Mouse (Mus musculus): Measurements from ENCODE around the gene Cobl. TPM values are rescaled to one million over a fixed set of nuclear protein-coding genes. Genes with fewer than 3 reads are reported as not detected.

Gene Cobl
- polyA plus RNA-seq, 1 experiment from 2014 or later = 5.5 TPM

- 92% methylated on average over 7 of the region's 7 CpGs for WGBS
- no peak for ATAC-seq (ENCODE audit: low FRiP score, low TSS enrichment)
These were observed 47.9 kb downstream of the Cobl start for GRCm38 (mm10) chr11:12416899-12417298.

DNA sequence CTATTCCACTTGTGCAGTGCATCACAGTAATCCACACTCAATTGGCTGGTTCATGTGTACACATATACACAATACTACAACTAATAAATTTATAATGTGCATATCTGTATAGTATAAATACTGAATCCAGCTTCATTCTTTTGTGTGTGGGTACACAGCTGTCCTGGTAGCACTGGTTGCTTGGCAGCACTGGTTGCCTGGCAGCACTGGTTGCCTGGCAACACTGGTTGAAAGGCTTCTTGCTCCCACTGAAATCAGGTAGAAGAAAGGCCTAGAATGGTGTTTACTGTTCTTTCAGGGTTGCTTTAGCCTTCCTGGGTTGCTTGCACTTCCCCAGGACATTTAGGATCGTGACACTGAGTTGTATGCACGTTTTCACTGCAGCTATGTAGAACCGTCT lies 49.4 kb downstream of the Cobl start:
- 81% methylated on average over 3 of the region's 3 CpGs for WGBS
- Histone ChIP-seq H3K36me3 (ENCODE audit: control insufficient read depth, insufficient read depth, low read length) (no peaks in the 10 kb centered on the region), H3K4me2 (replicated peaks; ENCODE audit: low read depth, low read length) (no peak overlapping the region), H3K9ac (ENCODE audit: low read depth, low read length) (no peak overlapping the region), H3K27me3 (ENCODE audit: control insufficient read depth, insufficient read depth, low read length) (no peaks in the 10 kb centered on the region), H3K4me3 (ENCODE audit: low read length) (no peak overlapping the region), H3K9me3 (ENCODE audit: control insufficient read depth, low read length) (no peaks in the 10 kb centered on the region), H3K27ac (ENCODE audit: low read depth, low read length) (no peak overlapping the region), H3K4me1 (ENCODE audit: control insufficient read depth, insufficient read depth, low read length) (no peaks in the 10 kb centered on the region)
- ATAC-seq (ENCODE audit: low FRiP score, low TSS enrichment) = no peak

More at GRCm38 (mm10) chr11:12416899-12417298, 47.9 kb downstream of the Cobl start:
- H3K4me2 ChIP-seq (replicated peaks; ENCODE audit: low read depth, low read length) = no peak overlapping the region
- no peak overlapping the region for H3K9ac ChIP-seq (ENCODE audit: low read depth, low read length)
- no peak overlapping the region for H3K4me3 ChIP-seq (ENCODE audit: low read length)
- H3K4me1 ChIP-seq (ENCODE audit: control insufficient read depth, insufficient read depth, low read length) = no peaks in the 10 kb centered on the region
- H3K27me3 ChIP-seq (ENCODE audit: control insufficient read depth, insufficient read depth, low read length) = no peaks in the 10 kb centered on the region
- H3K27ac ChIP-seq (ENCODE audit: low read depth, low read length) = no peak overlapping the region
- H3K9me3 ChIP-seq (ENCODE audit: control insufficient read depth, low read length) = no peaks in the 10 kb centered on the region
- no peaks in the 10 kb centered on the region for H3K36me3 ChIP-seq (ENCODE audit: control insufficient read depth, insufficient read depth, low read length)

DNA sequence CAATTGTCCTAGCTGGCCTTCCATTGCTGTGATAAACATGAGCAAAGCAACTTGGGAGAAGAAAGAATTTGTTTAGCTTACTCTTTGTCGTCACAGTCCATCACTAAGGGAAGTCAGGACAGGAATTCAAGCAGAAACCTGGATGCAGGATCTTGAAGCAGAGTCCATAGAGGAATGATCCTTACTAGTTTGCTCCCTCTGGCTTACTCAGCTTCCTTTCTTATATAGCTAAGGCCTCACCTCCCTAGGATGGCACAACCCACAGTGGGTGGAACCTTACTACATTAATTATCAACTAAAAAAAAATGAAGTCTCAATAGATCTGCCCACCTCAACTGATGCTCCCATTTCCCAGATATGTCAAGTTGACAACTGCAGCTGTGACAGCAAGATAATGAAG lies 52.8 kb downstream of the Cobl start:
- ATAC-seq (ENCODE audit: low FRiP score, low TSS enrichment) = no peak
- Histone ChIP-seq H3K9me3 (ENCODE audit: control insufficient read depth, low read length) (no peaks in the 10 kb centered on the region), H3K4me1 (ENCODE audit: control insufficient read depth, insufficient read depth, low read length) (no peaks in the 10 kb centered on the region), H3K27me3 (ENCODE audit: control insufficient read depth, insufficient read depth, low read length) (no peaks in the 10 kb centered on the region), H3K9ac (ENCODE audit: low read depth, low read length) (no peak overlapping the region), H3K27ac (ENCODE audit: low read depth, low read length) (no peak overlapping the region), H3K4me2 (replicated peaks; ENCODE audit: low read depth, low read length) (no peak overlapping the region), H3K4me3 (ENCODE audit: low read length) (no peak overlapping the region), H3K36me3 (ENCODE audit: control insufficient read depth, insufficient read depth, low read length) (no peaks in the 10 kb centered on the region)
- 68% methylated on average over 1 of the region's 1 CpGs for WGBS

DNA sequence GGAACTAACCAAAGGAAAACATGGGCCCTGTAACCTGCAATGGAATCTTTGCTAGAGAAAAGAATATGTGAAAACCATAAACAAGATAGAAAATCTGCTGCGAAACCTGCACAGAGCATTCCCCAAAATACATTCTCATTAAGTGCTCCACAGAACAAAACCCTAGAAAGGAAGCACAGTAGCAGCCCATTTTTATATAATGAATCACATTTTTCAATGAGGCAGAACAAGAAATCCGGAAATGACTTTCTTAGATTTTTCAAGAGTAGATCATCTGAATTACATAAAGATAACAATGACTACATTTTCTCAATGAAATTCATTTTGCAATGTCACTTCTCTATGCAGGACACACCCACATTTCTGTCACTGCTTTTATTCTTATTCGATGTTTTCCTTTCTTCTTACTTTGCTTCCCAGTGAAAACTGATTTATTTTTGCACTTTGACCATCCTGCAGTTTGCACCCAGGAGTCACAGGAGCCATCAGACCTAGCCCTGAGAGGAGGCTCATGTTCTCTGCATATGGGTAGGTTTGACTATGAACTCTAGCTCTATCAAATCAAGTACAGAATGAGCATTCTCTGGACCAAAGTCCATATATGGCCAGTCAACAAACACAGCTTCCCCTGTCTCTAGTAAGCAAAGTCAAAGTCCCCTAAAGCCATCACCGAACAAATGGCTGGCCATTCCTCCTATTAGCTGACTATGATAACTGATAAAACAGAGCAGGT lies 53.5 kb downstream of the Cobl start:
- Histone ChIP-seq H3K36me3 (ENCODE audit: control insufficient read depth, insufficient read depth, low read length) (no peaks in the 10 kb centered on the region), H3K4me1 (ENCODE audit: control insufficient read depth, insufficient read depth, low read length) (no peaks in the 10 kb centered on the region), H3K27ac (ENCODE audit: low read depth, low read length) (no peak overlapping the region), H3K9me3 (ENCODE audit: control insufficient read depth, low read length) (no peaks in the 10 kb centered on the region), H3K4me3 (ENCODE audit: low read length) (no peak overlapping the region), H3K4me2 (replicated peaks; ENCODE audit: low read depth, low read length) (no peak overlapping the region), H3K27me3 (ENCODE audit: control insufficient read depth, insufficient read depth, low read length) (no peaks in the 10 kb centered on the region), H3K9ac (ENCODE audit: low read depth, low read length) (no peak overlapping the region)
- 84% methylated on average over 4 of the region's 4 CpGs for WGBS
- no peak for ATAC-seq (ENCODE audit: low FRiP score, low TSS enrichment)

- WGBS = 84% methylated on average over 4 of the region's 4 CpGs
These were observed 55.3 kb downstream of the Cobl start for GRCm38 (mm10) chr11:12409463-12409862.

DNA sequence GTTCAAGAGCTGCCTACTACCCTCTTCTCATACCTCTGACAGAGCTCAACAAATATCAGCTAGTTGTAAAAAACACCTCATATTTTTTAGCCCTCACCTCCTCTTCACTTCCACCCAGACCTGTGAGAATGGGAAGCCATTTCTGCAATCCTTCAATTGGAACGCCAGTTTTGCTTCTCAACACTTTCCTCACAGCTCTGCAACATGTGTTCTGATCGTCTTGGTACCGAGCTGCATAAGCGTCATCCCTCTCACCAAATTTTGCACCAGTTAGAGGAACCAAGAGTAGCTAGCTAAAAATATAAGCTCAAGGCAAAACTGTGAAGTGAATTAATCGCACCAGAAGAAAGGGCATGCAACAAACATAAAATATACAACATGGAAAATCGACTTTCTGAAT lies 56.9 kb downstream of the Cobl start:
- no peak overlapping the region for H3K27ac ChIP-seq (ENCODE audit: low read depth, low read length)
- WGBS = 87% methylated on average over 6 of the region's 6 CpGs
- no peak overlapping the region for H3K4me3 ChIP-seq (ENCODE audit: low read length)
- H3K27me3 ChIP-seq (ENCODE audit: control insufficient read depth, insufficient read depth, low read length) = no peaks in the 10 kb centered on the region
- H3K9me3 ChIP-seq (ENCODE audit: control insufficient read depth, low read length) = no peaks in the 10 kb centered on the region
- no peaks in the 10 kb centered on the region for H3K36me3 ChIP-seq (ENCODE audit: control insufficient read depth, insufficient read depth, low read length)
- H3K9ac ChIP-seq (ENCODE audit: low read depth, low read length) = no peak overlapping the region
- no peak overlapping the region for H3K4me2 ChIP-seq (replicated peaks; ENCODE audit: low read depth, low read length)
- H3K4me1 ChIP-seq (ENCODE audit: control insufficient read depth, insufficient read depth, low read length) = no peaks in the 10 kb centered on the region
- ATAC-seq (ENCODE audit: low FRiP score, low TSS enrichment) = no peak

More at GRCm38 (mm10) chr11:12409463-12409862, 55.3 kb downstream of the Cobl start:
- Histone ChIP-seq H3K36me3 (ENCODE audit: control insufficient read depth, insufficient read depth, low read length) (no peaks in the 10 kb centered on the region), H3K27ac (ENCODE audit: low read depth, low read length) (no peak overlapping the region), H3K4me2 (replicated peaks; ENCODE audit: low read depth, low read length) (no peak overlapping the region), H3K4me1 (ENCODE audit: control insufficient read depth, insufficient read depth, low read length) (no peaks in the 10 kb centered on the region), H3K4me3 (ENCODE audit: low read length) (no peak overlapping the region), H3K9ac (ENCODE audit: low read depth, low read length) (no peak overlapping the region), H3K27me3 (ENCODE audit: control insufficient read depth, insufficient read depth, low read length) (no peaks in the 10 kb centered on the region), H3K9me3 (ENCODE audit: control insufficient read depth, low read length) (no peaks in the 10 kb centered on the region)
- ATAC-seq (ENCODE audit: low FRiP score, low TSS enrichment) = no peak

DNA sequence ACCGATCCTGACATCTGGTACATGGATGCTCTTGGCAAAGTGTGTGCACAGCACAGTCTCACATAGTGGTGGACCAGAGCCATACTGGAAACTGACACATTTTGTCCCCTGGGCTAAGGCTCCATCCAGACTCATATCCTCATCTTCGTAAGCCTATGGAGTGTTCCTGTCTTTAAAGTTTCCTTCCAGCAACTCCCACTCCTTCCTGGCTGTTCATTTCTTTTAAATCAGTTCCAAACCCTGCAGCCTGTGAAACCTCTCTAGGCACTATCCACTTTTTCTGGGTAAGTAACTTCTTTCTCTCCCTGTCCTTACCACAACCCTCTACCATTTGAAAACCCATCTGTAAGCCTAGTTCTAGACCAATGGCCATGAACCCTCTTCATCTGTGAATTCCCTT lies 64.9 kb downstream of the Cobl start:
- no peak for ATAC-seq (ENCODE audit: low FRiP score, low TSS enrichment)
- Histone ChIP-seq H3K9me3 (ENCODE audit: control insufficient read depth, low read length) (no peaks in the 10 kb centered on the region), H3K36me3 (ENCODE audit: control insufficient read depth, insufficient read depth, low read length) (no peaks in the 10 kb centered on the region), H3K27me3 (ENCODE audit: control insufficient read depth, insufficient read depth, low read length) (no peaks in the 10 kb centered on the region), H3K9ac (ENCODE audit: low read depth, low read length) (no peak overlapping the region), H3K4me1 (ENCODE audit: control insufficient read depth, insufficient read depth, low read length) (no peaks in the 10 kb centered on the region), H3K27ac (ENCODE audit: low read depth, low read length) (no peak overlapping the region), H3K4me2 (replicated peaks; ENCODE audit: low read depth, low read length) (no peak overlapping the region), H3K4me3 (ENCODE audit: low read length) (no peak overlapping the region)
- WGBS = 83% methylated on average over 2 of the region's 2 CpGs

DNA sequence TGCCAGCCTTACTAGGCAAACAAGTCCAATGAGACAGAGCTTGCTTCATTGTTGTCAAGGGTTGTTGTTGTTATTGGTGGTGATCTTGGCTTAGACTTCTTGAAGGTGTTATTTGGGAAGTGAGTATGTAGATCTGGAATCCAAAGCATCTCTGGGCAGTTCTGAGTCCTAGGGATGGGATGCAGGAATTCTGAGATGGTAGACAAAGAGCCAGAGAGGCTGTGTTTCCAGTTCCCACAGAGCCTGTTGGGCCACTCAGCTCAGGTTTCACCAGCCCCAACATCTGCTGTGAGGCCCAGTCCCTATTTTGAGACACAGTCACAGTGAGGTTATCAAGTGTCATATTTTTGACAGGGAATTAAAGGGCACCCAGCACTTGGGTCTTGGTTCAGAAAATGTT lies 68.6 kb downstream of the Cobl start:
- Histone ChIP-seq H3K4me2 (replicated peaks; ENCODE audit: low read depth, low read length) (no peak overlapping the region), H3K27me3 (ENCODE audit: control insufficient read depth, insufficient read depth, low read length) (no peaks in the 10 kb centered on the region), H3K9ac (ENCODE audit: low read depth, low read length) (no peak overlapping the region), H3K4me3 (ENCODE audit: low read length) (no peak overlapping the region), H3K27ac (ENCODE audit: low read depth, low read length) (no peak overlapping the region), H3K36me3 (ENCODE audit: control insufficient read depth, insufficient read depth, low read length) (no peaks in the 10 kb centered on the region), H3K4me1 (ENCODE audit: control insufficient read depth, insufficient read depth, low read length) (no peaks in the 10 kb centered on the region), H3K9me3 (ENCODE audit: control insufficient read depth, low read length) (no peaks in the 10 kb centered on the region)
- ATAC-seq (ENCODE audit: low FRiP score, low TSS enrichment) = no peak

DNA sequence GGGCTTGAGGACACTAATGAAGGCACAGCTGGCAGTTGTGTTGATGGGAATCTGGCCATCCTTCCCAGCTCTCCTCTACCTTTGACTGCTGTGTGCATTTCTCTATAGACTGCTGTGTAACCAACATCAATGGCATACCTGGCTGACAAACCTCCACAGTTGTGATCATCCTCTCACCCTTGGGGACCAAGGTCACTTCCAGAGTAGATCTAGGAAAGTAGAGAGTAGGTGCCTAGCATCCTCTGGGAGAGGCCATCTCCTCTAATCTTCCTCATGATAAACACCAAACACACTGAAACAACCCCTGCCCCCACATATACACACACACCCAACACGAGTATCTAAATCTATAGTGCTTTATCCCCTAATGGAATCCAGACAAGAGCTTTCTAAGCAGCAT lies 70.1 kb downstream of the Cobl start:
- no peak overlapping the region for H3K4me2 ChIP-seq (replicated peaks; ENCODE audit: low read depth, low read length)
- no peaks in the 10 kb centered on the region for H3K4me1 ChIP-seq (ENCODE audit: control insufficient read depth, insufficient read depth, low read length)
- no peak for ATAC-seq (ENCODE audit: low FRiP score, low TSS enrichment)
- H3K9ac ChIP-seq (ENCODE audit: low read depth, low read length) = no peak overlapping the region
- 78% methylated on average over 1 of the region's 1 CpGs for WGBS
- H3K36me3 ChIP-seq (ENCODE audit: control insufficient read depth, insufficient read depth, low read length) = no peaks in the 10 kb centered on the region
- no peaks in the 10 kb centered on the region for H3K9me3 ChIP-seq (ENCODE audit: control insufficient read depth, low read length)
- no peaks in the 10 kb centered on the region for H3K27me3 ChIP-seq (ENCODE audit: control insufficient read depth, insufficient read depth, low read length)
- no peak overlapping the region for H3K27ac ChIP-seq (ENCODE audit: low read depth, low read length)
- no peak overlapping the region for H3K4me3 ChIP-seq (ENCODE audit: low read length)

Measured in kidney, embryonic 14.5 days (tissue).